Mouse (Mus musculus) ES-E14 (cell line): ENCODE results near the gene Btbd35f18. TPM values are rescaled to one million over a fixed set of nuclear protein-coding genes. Genes with fewer than 3 reads are reported as not detected.
"Not testable (repeated sequence)": the region's sequence is repeated elsewhere in the genome, so short reads cannot be mapped to it uniquely, and the experiment has no call there.

Source experiments
- DNase-seq: peaks from one replicate; pipeline ENCODE4 v3.0.0-alpha.2; 2013; ENCODE audit warnings: low read depth, low spot score
- H3K27ac ChIP-seq: 2 replicates; pipeline ENCODE4 v1.5.1; 2012; ENCODE audit warnings: low read depth, mild to moderate bottlenecking, low read length, moderate library complexity, mixed read lengths; ENCODE audit not compliant: poor library complexity, insufficient read depth, severe bottlenecking
- H3K36me3 ChIP-seq: 2 replicates; pipeline ENCODE4 v1.6.1; 2012; ENCODE audit warnings: mild to moderate bottlenecking, low read length, moderate library complexity, mixed read lengths; ENCODE audit not compliant: control insufficient read depth, poor library complexity, insufficient read depth, severe bottlenecking
- H3K4me1 ChIP-seq, 2 experiments: fragments of 150-350 bp in 1 of 2; sonication (generic) in 1 of 2; 2 replicates each; pipeline ENCODE4 v1.6.1; 2012; ENCODE audit warnings: low read length in 2 of 2, mild to moderate bottlenecking in 1 of 2, mixed read lengths in 1 of 2; ENCODE audit not compliant: control insufficient read depth in 2 of 2, insufficient read depth in 2 of 2, poor library complexity in 1 of 2
- H3K4me3 ChIP-seq, 2 experiments: fragments of 150-350 bp in 1 of 2; sonication (generic) in 1 of 2; 2 replicates each; pipeline ENCODE4 v1.5.1; 2012; ENCODE audit warnings: low read length in 2 of 2, low read depth in 1 of 2, mild to moderate bottlenecking in 1 of 2, mixed read lengths in 1 of 2; ENCODE audit not compliant: insufficient read depth in 1 of 2, poor library complexity in 1 of 2, severe bottlenecking in 1 of 2
- H3K9ac ChIP-seq: 2 replicates; pipeline ENCODE4 v1.6.1; 2012; ENCODE audit warnings: low read depth, mild to moderate bottlenecking, low read length, mixed read lengths; ENCODE audit not compliant: poor library complexity, insufficient read depth, severe bottlenecking
- H3K9me3 ChIP-seq: fragments of 150-350 bp; sonication (generic); 2 replicates; pipeline ENCODE4 v1.6.1; 2012; ENCODE audit warnings: low read depth, mild to moderate bottlenecking, low read length; ENCODE audit not compliant: control insufficient read depth, insufficient read depth
- in situ Hi-C, 2 experiments: fragments of 600-800 bp; cut with MboI; formaldehyde crosslinking; loops; one replicate each; pipeline ENCODE4 v1.15.1; 2025; ENCODE audit warnings: low sequenced_read_pairs in 2 of 2, inconsistent platforms in 1 of 2; ENCODE audit not compliant: unreplicated experiment in 2 of 2
- total RNA-seq: library from RNA; depleted of rRNA; stranded (reverse); fragments of 300-350 nt; gene quantifications from 2 replicates; pipeline ENCODE4 v1.2.3, GENCODE M21; 2012; rRNA removed

Btbd35f18 gene
- total RNA-seq, result not detected in 2 replicates

DNA sequence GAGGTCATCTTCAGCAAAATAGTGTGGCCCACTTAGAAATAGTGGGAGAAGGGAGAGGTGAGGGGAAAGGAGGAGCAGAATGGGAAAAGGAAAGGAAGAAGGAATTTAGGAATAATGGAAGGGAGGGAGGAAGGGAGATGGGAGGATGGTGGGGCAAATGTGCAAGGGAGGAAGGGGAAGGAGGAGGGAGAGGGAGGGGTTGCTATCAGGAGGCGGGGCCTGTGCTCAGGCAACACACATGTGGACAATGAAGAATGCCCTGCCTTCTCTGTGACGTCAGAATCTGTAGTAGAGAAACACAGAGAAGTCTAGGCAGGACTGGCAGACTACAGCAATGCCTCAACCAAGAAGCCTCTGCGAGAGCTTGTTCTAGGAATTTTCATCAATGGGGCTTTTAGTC lies at the start of gene Btbd35f18:
TSS of gene Btbd35f18 (plus strand) at position 301 of the 400 bp plus-strand sequence.
- H3K9ac ChIP-seq, H3K4me1 ChIP-seq, in situ Hi-C loops, H3K4me3 ChIP-seq, H3K9me3 ChIP-seq, DNase-seq, H3K27ac ChIP-seq, H3K36me3 ChIP-seq: not testable (repeated sequence)

Other genes with a start within 250 kb of the Btbd35f18 start
- gene Btbd35f10, start 52.7 kb downstream of the Btbd35f18 start, total RNA-seq, result not detected in 2 replicates